Mouse (Mus musculus) intestine, embryonic 14.5 days (tissue): ENCODE data around the gene Hikeshi. TPM values are rescaled to one million over a fixed set of nuclear protein-coding genes. Genes with fewer than 3 reads are reported as not detected.

Experiments used
- ATAC-seq: fragments of 200-750 bp; cut with Nextera tagmentation; replicated peaks from 2 replicates; pipeline ENCODE4 v1.8.0; 2017; ENCODE audit warnings: low read depth, moderate number of reproducible peaks, moderate TSS enrichment, moderate library complexity; ENCODE audit not compliant: low FRiP score, low TSS enrichment
- DNase-seq: peaks from one replicate; pipeline ENCODE4 v3.0.0-alpha.2; 2018; ENCODE audit warnings: low spot score
- H3K27ac ChIP-seq: fragments of 300-500 bp; sonication (generic); 2 replicates; pipeline ENCODE4 v1.5.1; 2014; ENCODE audit warnings: low read depth, mild to moderate bottlenecking, control low read depth
- H3K27me3 ChIP-seq: fragments of 300-500 bp; sonication (generic); replicated peaks from 2 replicates; pipeline ENCODE4 v1.6.1; 2014; ENCODE audit warnings: low read length, control low read depth; ENCODE audit not compliant: control insufficient read depth, insufficient read depth
- H3K36me3 ChIP-seq: fragments of 300-500 bp; sonication (generic); 2 replicates; pipeline ENCODE4 v1.6.1; 2014; ENCODE audit warnings: low read length, control low read depth; ENCODE audit not compliant: control insufficient read depth, insufficient read depth
- H3K4me1 ChIP-seq: fragments of 300-500 bp; sonication (generic); replicated peaks from 2 replicates; pipeline ENCODE4 v1.6.1; 2014; ENCODE audit warnings: low read length, control low read depth, mixed read lengths; ENCODE audit not compliant: control insufficient read depth, insufficient read depth
- H3K4me2 ChIP-seq: fragments of 300-500 bp; sonication (generic); 2 replicates; pipeline ENCODE4 v1.6.1; 2014; ENCODE audit warnings: low read length
- H3K4me3 ChIP-seq: fragments of 300-500 bp; sonication (generic); 2 replicates; pipeline ENCODE4 v1.5.1; 2014; ENCODE audit warnings: low read depth, low read length, control low read depth, mixed read lengths
- H3K9ac ChIP-seq: fragments of 300-500 bp; sonication (generic); 2 replicates; pipeline ENCODE4 v1.6.1; 2014; ENCODE audit warnings: mild to moderate bottlenecking, low read length
- H3K9me3 ChIP-seq: fragments of 300-500 bp; sonication (generic); 2 replicates; pipeline ENCODE4 v1.6.1; 2016; ENCODE audit warnings: low read length, control low read depth; ENCODE audit not compliant: control insufficient read depth
- WGBS: fragments of 180-500 bp; shearing (Covaris S2); extraction: QIAGEN DNeasy Blood & Tissue Kit; methylation state at CpG from one replicate; pipeline ENCODE4 v1.1.7; 2014; 5-methylcytosine and 5-hydroxymethylcytosine counted together
- polyA plus RNA-seq: library from polyadenylated mRNA; unstranded; fragments of >200 nt; fragmentation: Nextera tagmentation; extraction: Ambion mirVana; gene quantifications from 2 replicates; pipeline ENCODE4 v1.2.1, GENCODE M21; 2014

Gene Hikeshi
- polyA plus RNA-seq: 132 and 154 TPM in 2 replicates

GRCm38 (mm10) chr7:89940571-89941463 is at the start of gene Hikeshi:
TSS of gene Hikeshi (minus strand) at chr7:89941204.
- Histone ChIP-seq H3K27ac (peak within 1 kb of the TSS; percentile 79), H3K9me3 (no peaks in the 10 kb centered on the region), H3K4me2 (peak within 1 kb of the TSS; percentile 78), H3K4me1 (peaks cover 7% of the 10 kb centered on the region), H3K4me3 (peak within 1 kb of the TSS; percentile 88), H3K36me3 (no peaks in the 10 kb centered on the region), H3K27me3 (no peaks in the 10 kb centered on the region), H3K9ac (peak within 1 kb of the TSS; percentile 75)
- peak; percentile 98 for ATAC-seq
- under 1% methylated on average over 45 of the region's 45 CpGs for WGBS
- DNase-seq: peak; percentile 93

GRCm38 (mm10) chr7:89984421-89984820 is 43.4 kb upstream of the Hikeshi start:
- no peak overlapping the region for H3K4me3 ChIP-seq
- H3K36me3 ChIP-seq: no peaks in the 10 kb centered on the region
- H3K27me3 ChIP-seq: no peaks in the 10 kb centered on the region
- 0 out of 2 replicates have a peak, but pooled peaks cover 5% of the 10 kb centered on the region for H3K4me1 ChIP-seq
- DNase-seq (no peak), ATAC-seq (no peak)
- H3K4me2 ChIP-seq: no peak overlapping the region
- H3K27ac ChIP-seq: no peak overlapping the region
- no peak overlapping the region for H3K9ac ChIP-seq
- H3K9me3 ChIP-seq: no peaks in the 10 kb centered on the region

- H3K4me1 ChIP-seq: peaks cover 14% of the 10 kb centered on the region
- no peaks in the 10 kb centered on the region for H3K27me3 ChIP-seq
- 89% methylated on average over 2 of the region's 2 CpGs for WGBS
- no peak for ATAC-seq
- H3K9me3 ChIP-seq: no peaks in the 10 kb centered on the region
- no peak overlapping the region for H3K27ac ChIP-seq
- no peak for DNase-seq
- no peak overlapping the region for H3K9ac ChIP-seq
- H3K4me3 ChIP-seq: no peak overlapping the region
- no peak overlapping the region for H3K4me2 ChIP-seq
- no peaks in the 10 kb centered on the region for H3K36me3 ChIP-seq
Observed at GRCm38 (mm10) chr7:89983441-89983840, 42.4 kb upstream of the Hikeshi start.

GRCm38 (mm10) chr7:89981557-89981956 is 40.6 kb upstream of the Hikeshi start:
- H3K27ac ChIP-seq: peak overlapping the region; percentile 100
- WGBS: 7% methylated on average over 10 of the region's 10 CpGs
- H3K4me1 ChIP-seq: peaks cover 15% of the 10 kb centered on the region
- H3K9ac ChIP-seq: peak overlapping the region; percentile 93
- H3K36me3 ChIP-seq: peaks cover 5% of the 10 kb centered on the region; the same call in 1 of the 2 replicates
- H3K4me2 ChIP-seq: peak overlapping the region; percentile 55
- ATAC-seq: peak; percentile 11; the same call in 1 of the 2 replicates
- peak overlapping the region; percentile 90 for H3K4me3 ChIP-seq
- H3K9me3 ChIP-seq: no peaks in the 10 kb centered on the region
- DNase-seq: no peak
- no peaks in the 10 kb centered on the region for H3K27me3 ChIP-seq

- peak; percentile 97 for DNase-seq
- under 1% methylated on average over 87 of the region's 87 CpGs for WGBS
- H3K4me2 ChIP-seq: peak within 1 kb of the TSS; percentile 57
- ATAC-seq: peak; percentile 89
- H3K9me3 ChIP-seq: no peaks in the 10 kb centered on the region
- H3K27me3 ChIP-seq: no peaks in the 10 kb centered on the region
- H3K9ac ChIP-seq: peak within 1 kb of the TSS; percentile 93
- peaks cover 15% of the 10 kb centered on the region for H3K4me1 ChIP-seq
- H3K4me3 ChIP-seq: peak within 1 kb of the TSS; percentile 90
- peaks cover 11% of the 10 kb centered on the region for H3K36me3 ChIP-seq
- peak within 1 kb of the TSS; percentile 100 for H3K27ac ChIP-seq
Observed at GRCm38 (mm10) chr7:89980485-89981422, 39.8 kb upstream of the Hikeshi start, which contains the start of gene Eed. TSS of gene Eed (minus strand) at chr7:89980983.

- no peak for DNase-seq
- peaks cover 15% of the 10 kb centered on the region for H3K4me1 ChIP-seq
- no peak; the same call in 1 of the 2 replicates for ATAC-seq
- peak overlapping the region; percentile 57 for H3K4me2 ChIP-seq
- H3K9ac ChIP-seq: peak overlapping the region; percentile 93
- H3K27me3 ChIP-seq: no peaks in the 10 kb centered on the region
- peak overlapping the region; percentile 100 for H3K27ac ChIP-seq
- peak overlapping the region; percentile 90 for H3K4me3 ChIP-seq
- 0% methylated on average over 31 of the region's 31 CpGs for WGBS
- H3K36me3 ChIP-seq: peaks cover 17% of the 10 kb centered on the region
- no peaks in the 10 kb centered on the region for H3K9me3 ChIP-seq
Observed at GRCm38 (mm10) chr7:89980133-89980484, 39.1 kb upstream of the Hikeshi start.

GRCm38 (mm10) chr7:89979432-89980130 is 38.6 kb upstream of the Hikeshi start:
- H3K27me3 ChIP-seq: no peaks in the 10 kb centered on the region
- H3K4me1 ChIP-seq: peaks cover 15% of the 10 kb centered on the region
- peak; percentile 85 for DNase-seq
- 4% methylated on average over 23 of the region's 23 CpGs for WGBS
- no peak for ATAC-seq
- H3K9ac ChIP-seq: peak overlapping the region; percentile 93
- peaks cover 21% of the 10 kb centered on the region for H3K36me3 ChIP-seq
- peak overlapping the region; percentile 57 for H3K4me2 ChIP-seq
- peak overlapping the region; percentile 100 for H3K27ac ChIP-seq
- no peaks in the 10 kb centered on the region for H3K9me3 ChIP-seq
- peak overlapping the region; percentile 90 for H3K4me3 ChIP-seq

- WGBS: 96% methylated on average over 7 of the region's 7 CpGs
- ATAC-seq: no peak
- H3K4me3 ChIP-seq: no peak overlapping the region
- no peaks in the 10 kb centered on the region for H3K9me3 ChIP-seq
- peaks cover 13% of the 10 kb centered on the region for H3K4me1 ChIP-seq
- no peak overlapping the region for H3K9ac ChIP-seq
- H3K27ac ChIP-seq: no peak overlapping the region
- peaks cover 44% of the 10 kb centered on the region for H3K36me3 ChIP-seq
- no peak for DNase-seq
- H3K4me2 ChIP-seq: no peak overlapping the region
- no peaks in the 10 kb centered on the region for H3K27me3 ChIP-seq
Observed at GRCm38 (mm10) chr7:89976796-89977195, 35.8 kb upstream of the Hikeshi start.
